8 mouse cellular contexts compared by ENCODE assay signal in the genomic region with DNA sequence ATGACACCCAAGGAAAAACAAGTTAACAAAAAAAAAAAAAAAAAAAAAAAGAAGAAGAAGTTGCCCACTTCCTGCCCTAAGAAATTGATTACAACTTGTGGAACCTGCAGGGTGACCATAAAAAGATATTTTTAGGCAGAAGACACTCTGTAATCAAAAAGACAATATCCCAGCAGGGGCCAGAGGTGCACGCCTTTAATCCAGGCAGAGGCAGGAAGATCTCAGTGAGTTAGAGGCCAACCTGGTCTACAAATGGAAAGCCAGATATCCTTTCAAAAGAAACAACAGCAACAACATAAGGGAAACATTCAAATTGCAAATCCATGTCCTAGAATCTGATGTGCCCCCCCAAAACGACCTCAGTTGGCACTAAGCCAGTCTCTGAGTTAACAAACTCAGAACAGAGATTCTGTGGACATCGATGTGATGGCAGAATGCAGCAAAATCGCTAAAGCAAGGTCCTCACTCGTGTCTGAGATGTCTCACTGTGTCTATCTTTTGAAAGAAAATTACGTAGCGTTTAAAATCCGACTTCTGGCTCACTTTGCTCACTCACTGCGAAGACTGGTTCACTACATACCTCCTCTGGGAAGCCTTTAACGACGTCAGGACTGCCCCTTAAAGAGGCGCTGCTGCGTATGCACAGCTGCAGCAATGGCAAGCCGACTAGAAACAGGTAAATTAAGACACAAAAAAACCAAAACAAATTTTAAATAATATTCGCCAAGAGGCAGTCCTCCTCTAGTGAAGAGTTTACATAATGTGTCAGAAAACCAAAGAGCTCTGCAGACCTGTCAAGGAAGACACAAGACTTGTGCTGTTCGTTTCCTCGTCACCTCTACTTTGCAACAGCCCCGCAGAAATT. TPM values are rescaled to one million over a fixed set of nuclear protein-coding genes. Genes with fewer than 3 reads are reported as not detected.
A peak's percentile ranks its signal among the peaks of the same experiment; 100 is the strongest.
DNase-seq lines count a peak whose midpoint lies in the region; ATAC-seq and TF ChIP-seq lines count a peak whose summit lies in the region.

No protein-coding gene starts in this region.

- no peak for ATAC-seq in hindbrain, embryonic 11.5 days (ENCODE audit: low FRiP score)
- no peak for ATAC-seq in liver, embryonic 11.5 days (replicated peaks; ENCODE audit: low FRiP score)
- ATAC-seq in neural tube, embryonic 14.5 days (ENCODE audit: low read depth), result no peak

- peak overlapping the region; percentile 84; the same call in 1 of the 2 replicates for H3K4me3 ChIP-seq in thymus, adult 2 months (ENCODE audit: control insufficient read depth, insufficient read depth, low read length)
- H3K4me3 ChIP-seq in hindbrain, embryonic 11.5 days (ENCODE audit: low read depth, low read length), result peak overlapping the region; percentile 77
- H3K4me3 ChIP-seq in liver, embryonic 11.5 days (ENCODE audit: low read depth, low read length), result peak overlapping the region; percentile 88
- peak overlapping the region; percentile 85 for H3K4me3 ChIP-seq in neural tube, embryonic 14.5 days (ENCODE audit: low read depth, low read length)

- H3K27ac ChIP-seq in thymus, adult 2 months (ENCODE audit: control insufficient read depth, insufficient read depth, low read length), result no peak overlapping the region
- H3K27ac ChIP-seq in hindbrain, embryonic 11.5 days (ENCODE audit: low read depth, low read length), result no peak overlapping the region
- H3K27ac ChIP-seq in liver, embryonic 11.5 days (ENCODE audit: low read depth, low read length), result peak overlapping the region; percentile 92
- H3K27ac ChIP-seq in neural tube, embryonic 14.5 days (ENCODE audit: low read depth, low read length), result peak overlapping the region; percentile 93; the same call in 1 of the 2 replicates

- TF ChIP-seq POLR2A in thymus, adult 2 months (IDR thresholded peaks at IDR 0.05; ENCODE audit: control insufficient read depth, extremely low read depth, insufficient read depth, low read length, poor library complexity), result no peak

- peak; percentile 25 for DNase-seq in adrenal gland, postnatal 10 days
- DNase-seq in adrenal gland, postnatal 25 days, result no peak
- DNase-seq in thymus, adult 2 months, result peak; percentile 12
- DNase-seq in thymus, adult 18-20 months, result no peak
- peak; percentile 34 for DNase-seq in hindbrain, embryonic 11.5 days (ENCODE audit: low spot score)
- DNase-seq in liver, embryonic 11.5 days (ENCODE audit: low spot score), result no peak
- no peak for DNase-seq in ovary, postnatal 14 days (ENCODE audit: low spot score)

- H3K4me1 ChIP-seq in thymus, adult 2 months (replicated peaks; ENCODE audit: control insufficient read depth, insufficient read depth, low read length), result peaks cover 3% of the 10 kb centered on the region; the same call in 1 of the 2 replicates
- no peaks in the 10 kb centered on the region for H3K4me1 ChIP-seq in hindbrain, embryonic 11.5 days (replicated peaks; ENCODE audit: control insufficient read depth, insufficient read depth, low read length)
- peaks cover 16% of the 10 kb centered on the region for H3K4me1 ChIP-seq in liver, embryonic 11.5 days (replicated peaks; ENCODE audit: control insufficient read depth, insufficient read depth, low read length)
- H3K4me1 ChIP-seq in neural tube, embryonic 14.5 days (ENCODE audit: control insufficient read depth, insufficient read depth, low read length), result peaks cover 10% of the 10 kb centered on the region

- H3K36me3 ChIP-seq in thymus, adult 2 months (ENCODE audit: control insufficient read depth, insufficient read depth, low read length), result no peaks in the 10 kb centered on the region
- H3K36me3 ChIP-seq in hindbrain, embryonic 11.5 days (ENCODE audit: control insufficient read depth, insufficient read depth, low read length), result no peaks in the 10 kb centered on the region
- peaks cover 3% of the 10 kb centered on the region; the same call in 1 of the 2 replicates for H3K36me3 ChIP-seq in liver, embryonic 11.5 days (ENCODE audit: control insufficient read depth, insufficient read depth, low read length)
- no peaks in the 10 kb centered on the region for H3K36me3 ChIP-seq in neural tube, embryonic 14.5 days (ENCODE audit: control insufficient read depth, insufficient read depth, low read length)

- H3K27me3 ChIP-seq in thymus, adult 2 months (ENCODE audit: control insufficient read depth, insufficient read depth, low read length), result no peaks in the 10 kb centered on the region
- no peaks in the 10 kb centered on the region for H3K27me3 ChIP-seq in hindbrain, embryonic 11.5 days (ENCODE audit: control insufficient read depth, insufficient read depth, low read length)
- no peaks in the 10 kb centered on the region for H3K27me3 ChIP-seq in liver, embryonic 11.5 days (replicated peaks; ENCODE audit: control insufficient read depth, insufficient read depth, low read length)
- no peaks in the 10 kb centered on the region for H3K27me3 ChIP-seq in neural tube, embryonic 14.5 days (ENCODE audit: control insufficient read depth, insufficient read depth, low read length)

- H3K9me3 ChIP-seq in hindbrain, embryonic 11.5 days (ENCODE audit: control insufficient read depth, low read length), result no peaks in the 10 kb centered on the region
- no peaks in the 10 kb centered on the region for H3K9me3 ChIP-seq in liver, embryonic 11.5 days (ENCODE audit: control insufficient read depth, low read length)
- no peaks in the 10 kb centered on the region for H3K9me3 ChIP-seq in neural tube, embryonic 14.5 days (ENCODE audit: control insufficient read depth, low read length)

- 2% methylated on average over 18 of the region's 18 CpGs for WGBS in thymus, adult 2 months
- 9% methylated on average over 18 of the region's 18 CpGs for WGBS in hindbrain, embryonic 11.5 days
- WGBS in liver, embryonic 11.5 days, result 4% methylated on average over 18 of the region's 18 CpGs
- 10% methylated on average over 18 of the region's 18 CpGs for WGBS in neural tube, embryonic 14.5 days

- H3K4me2 ChIP-seq in hindbrain, embryonic 11.5 days (replicated peaks; ENCODE audit: low read depth, low read length), result peak overlapping the region; percentile 76
- peak overlapping the region; percentile 96 for H3K4me2 ChIP-seq in liver, embryonic 11.5 days
- peak overlapping the region; percentile 62 for H3K4me2 ChIP-seq in neural tube, embryonic 14.5 days (ENCODE audit: low read depth, low read length)

- peak overlapping the region; percentile 75 for H3K9ac ChIP-seq in hindbrain, embryonic 11.5 days (ENCODE audit: low read depth, low read length)
- H3K9ac ChIP-seq in liver, embryonic 11.5 days (ENCODE audit: low read depth, low read length), result peak overlapping the region; percentile 81
- H3K9ac ChIP-seq in neural tube, embryonic 14.5 days (replicated peaks; ENCODE audit: low read depth, low read length), result peak overlapping the region; percentile 84

- no peak for TF ChIP-seq CTCF in thymus, adult 2 months (IDR thresholded peaks at IDR 0.05; ENCODE audit: borderline replicate concordance, control insufficient read depth, extremely low read depth, insufficient read depth, low read length, poor library complexity)

RNA-seq across cellular contexts. Expression of gene Chd8, which starts 1.0 kb away (rescaled TPM):
- total RNA-seq in adrenal gland, postnatal 10 days (2021), result 100 to 1,000 TPM in 1 of 2 experiments, 10 to 100 TPM in 1; 71.0 to 103 TPM
- total RNA-seq in adrenal gland, postnatal 25 days (2021), result 104 and 109 TPM in 2 replicates
- 66.6 and 70.2 TPM in 2 replicates for polyA plus RNA-seq in thymus, adult 2 months (2012; rRNA removed)
- polyA plus RNA-seq in hindbrain, embryonic 11.5 days (2014; fragmentation: Nextera tagmentation; extraction: Ambion mirVana), result 54.9 and 62.3 TPM in 2 replicates
- 34.5 and 38.0 TPM in 2 replicates for polyA plus RNA-seq in liver, embryonic 11.5 days (2014; fragmentation: Nextera tagmentation; extraction: Ambion mirVana)
- polyA plus RNA-seq in neural tube, embryonic 14.5 days (2014; fragmentation: Nextera tagmentation; extraction: Ambion mirVana), result 49.6 and 59.6 TPM in 2 replicates

RNA-seq across cellular contexts. Expression of gene Tox4, which starts 22.4 kb away (rescaled TPM):
- 10 to 100 TPM; 41.7 to 52.8 TPM for total RNA-seq in adrenal gland, postnatal 10 days (2021)
- total RNA-seq in adrenal gland, postnatal 25 days (2021), result 39.7 and 51.3 TPM in 2 replicates
- 73.5 and 96.7 TPM in 2 replicates for polyA plus RNA-seq in thymus, adult 2 months (2012; rRNA removed)
- 55.3 and 60.1 TPM in 2 replicates for polyA plus RNA-seq in hindbrain, embryonic 11.5 days (2014; fragmentation: Nextera tagmentation; extraction: Ambion mirVana)
- 35.7 and 44.6 TPM in 2 replicates for polyA plus RNA-seq in liver, embryonic 11.5 days (2014; fragmentation: Nextera tagmentation; extraction: Ambion mirVana)
- polyA plus RNA-seq in neural tube, embryonic 14.5 days (2014; fragmentation: Nextera tagmentation; extraction: Ambion mirVana), result 49.0 and 69.3 TPM in 2 replicates

RNA-seq across cellular contexts. Expression of gene Rab2b, which starts 22.8 kb away (rescaled TPM):
- total RNA-seq in adrenal gland, postnatal 10 days (2021), result 10 to 100 TPM; 26.2 to 29.0 TPM
- total RNA-seq in adrenal gland, postnatal 25 days (2021), result 35.7 and 37.8 TPM in 2 replicates
- polyA plus RNA-seq in thymus, adult 2 months (2012; rRNA removed), result 12.8 and 15.3 TPM in 2 replicates
- 44.1 and 45.2 TPM in 2 replicates for polyA plus RNA-seq in hindbrain, embryonic 11.5 days (2014; fragmentation: Nextera tagmentation; extraction: Ambion mirVana)
- polyA plus RNA-seq in liver, embryonic 11.5 days (2014; fragmentation: Nextera tagmentation; extraction: Ambion mirVana), result 9.8 and 10.6 TPM in 2 replicates
- 69.4 TPM in 2 replicates for polyA plus RNA-seq in neural tube, embryonic 14.5 days (2014; fragmentation: Nextera tagmentation; extraction: Ambion mirVana)

RNA-seq across cellular contexts. Expression of gene Mettl3, which starts 48.4 kb away (rescaled TPM):
- 10 to 100 TPM; 25.4 to 32.0 TPM for total RNA-seq in adrenal gland, postnatal 10 days (2021)
- 54.4 and 64.8 TPM in 2 replicates for total RNA-seq in adrenal gland, postnatal 25 days (2021)
- polyA plus RNA-seq in thymus, adult 2 months (2012; rRNA removed), result 51.4 and 54.2 TPM in 2 replicates
- polyA plus RNA-seq in hindbrain, embryonic 11.5 days (2014; fragmentation: Nextera tagmentation; extraction: Ambion mirVana), result 46.0 and 48.7 TPM in 2 replicates
- polyA plus RNA-seq in liver, embryonic 11.5 days (2014; fragmentation: Nextera tagmentation; extraction: Ambion mirVana), result 44.7 and 52.2 TPM in 2 replicates
- polyA plus RNA-seq in neural tube, embryonic 14.5 days (2014; fragmentation: Nextera tagmentation; extraction: Ambion mirVana), result 41.1 and 42.5 TPM in 2 replicates

RNA-seq across cellular contexts. Expression of gene Supt16, which starts 59.3 kb away (rescaled TPM):
- 10 to 100 TPM; 53.1 to 54.0 TPM for total RNA-seq in adrenal gland, postnatal 10 days (2021)
- total RNA-seq in adrenal gland, postnatal 25 days (2021), result 60.0 and 61.3 TPM in 2 replicates
- 19.1 and 22.8 TPM in 2 replicates for polyA plus RNA-seq in thymus, adult 2 months (2012; rRNA removed)
- 84.2 and 128 TPM in 2 replicates for polyA plus RNA-seq in hindbrain, embryonic 11.5 days (2014; fragmentation: Nextera tagmentation; extraction: Ambion mirVana)
- 52.1 and 58.6 TPM in 2 replicates for polyA plus RNA-seq in liver, embryonic 11.5 days (2014; fragmentation: Nextera tagmentation; extraction: Ambion mirVana)
- 43.6 and 61.4 TPM in 2 replicates for polyA plus RNA-seq in neural tube, embryonic 14.5 days (2014; fragmentation: Nextera tagmentation; extraction: Ambion mirVana)

Comparison
In these comparisons a context has a peak if more than half of its experiments do, and no peak if none do; other contexts are left out.
1. DNase-seq: peak in adrenal gland, postnatal 10 days (single experiment), thymus, adult 2 months (single experiment) and hindbrain, embryonic 11.5 days (single experiment); none in adrenal gland, postnatal 25 days (single experiment), thymus, adult 18-20 months (0 of 2), liver, embryonic 11.5 days (single experiment) and ovary, postnatal 14 days (single experiment).
2. H3K27ac ChIP-seq: peak in liver, embryonic 11.5 days (single experiment) and neural tube, embryonic 14.5 days (single experiment); none in thymus, adult 2 months (single experiment) and hindbrain, embryonic 11.5 days (single experiment).
3. Peak in every context shown above with its lines, with median percentiles within 50 percentile points of each other: H3K4me3 ChIP-seq, H3K4me2 ChIP-seq and H3K9ac ChIP-seq.